Mouse (Mus musculus) subcutaneous adipose tissue, adult 2 months (tissue): ENCODE results near the gene Chac2. TPM values are rescaled to one million over a fixed set of nuclear protein-coding genes. Genes with fewer than 3 reads are reported as not detected.

ENCODE experiments used
- polyA plus RNA-seq: library from polyadenylated mRNA; depleted of rRNA; stranded (reverse); fragments of >200 nt; gene quantifications from 2 replicates; pipeline ENCODE4 v1.2.3, GENCODE M21; 2012; ENCODE audit warnings: low replicate concordance; rRNA removed

The Chac2 gene
- polyA plus RNA-seq = 2.3 and 3.0 TPM in 2 replicates

GRCm38 (mm10) chr11:30985877-30986624 is at the start of gene Chac2:
Gene Chac2, minus strand, starts transcription at chr11:30986350.

DNA sequence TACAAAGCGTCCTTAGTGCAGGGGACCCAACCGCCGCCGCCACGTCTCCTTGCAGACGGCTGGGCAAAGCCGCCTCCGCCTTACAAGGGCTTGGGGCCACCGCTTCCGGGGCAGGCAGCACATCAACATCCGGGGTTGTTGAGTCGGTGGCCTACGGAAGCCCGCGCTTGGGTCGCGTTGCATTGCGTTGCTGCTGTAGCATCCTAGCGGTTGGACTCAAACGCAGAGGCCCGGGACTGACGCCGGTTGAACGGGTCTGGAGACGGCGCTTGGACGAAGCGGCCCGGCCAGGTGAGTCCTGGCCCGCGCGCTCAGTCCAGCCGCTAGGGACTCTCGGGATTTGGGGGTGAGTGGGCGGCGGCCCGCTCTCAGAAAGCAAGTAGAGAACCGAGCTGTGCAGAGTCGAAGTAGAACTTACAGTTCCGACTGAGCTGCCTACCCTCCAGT is 31.8 kb downstream of the Chac2 start, which contains the start of gene Erlec1:
Gene Erlec1, minus strand, starts transcription at position 57 of the 447 bp plus-strand sequence.

Other genes with a start within 250 kb of the Chac2 start
- gene Psme4, start 214.6 kb downstream of the Chac2 start, polyA plus RNA-seq = 18.3 and 20.4 TPM in 2 replicates
- gene Gpr75, start 101.0 kb downstream of the Chac2 start, polyA plus RNA-seq = 0.41 and 0.42 TPM in 2 replicates
- 4.2 and 5.7 TPM in 2 replicates for gene Asb3, start 100.9 kb downstream of the Chac2 start, polyA plus RNA-seq
- 23.7 and 29.4 TPM in 2 replicates for gene Erlec1, start 32.0 kb downstream of the Chac2 start, polyA plus RNA-seq
- gene Gm17332, start 196.1 kb upstream of the Chac2 start, polyA plus RNA-seq = not detected in 2 replicates